Mouse (Mus musculus) spleen, adult 2 months (tissue): ENCODE results near the gene Ldlr.

ENCODE experiments used
- CTCF ChIP-seq: fragments of 200-500 bp; IDR thresholded peaks from 2 replicates; pipeline ENCODE4 v1.5.1; 2011; ENCODE audit warnings: mild to moderate bottlenecking, inconsistent platforms; ENCODE audit not compliant: insufficient read depth, insufficient read length, insufficient replicate concordance; ENCODE audit errors: extremely low read depth
- POLR2A ChIP-seq: fragments of 200-500 bp; IDR thresholded peaks from 2 replicates; pipeline ENCODE4 v1.6.1; 2011; ENCODE audit warnings: low read depth, low read length, inconsistent platforms

DNA sequence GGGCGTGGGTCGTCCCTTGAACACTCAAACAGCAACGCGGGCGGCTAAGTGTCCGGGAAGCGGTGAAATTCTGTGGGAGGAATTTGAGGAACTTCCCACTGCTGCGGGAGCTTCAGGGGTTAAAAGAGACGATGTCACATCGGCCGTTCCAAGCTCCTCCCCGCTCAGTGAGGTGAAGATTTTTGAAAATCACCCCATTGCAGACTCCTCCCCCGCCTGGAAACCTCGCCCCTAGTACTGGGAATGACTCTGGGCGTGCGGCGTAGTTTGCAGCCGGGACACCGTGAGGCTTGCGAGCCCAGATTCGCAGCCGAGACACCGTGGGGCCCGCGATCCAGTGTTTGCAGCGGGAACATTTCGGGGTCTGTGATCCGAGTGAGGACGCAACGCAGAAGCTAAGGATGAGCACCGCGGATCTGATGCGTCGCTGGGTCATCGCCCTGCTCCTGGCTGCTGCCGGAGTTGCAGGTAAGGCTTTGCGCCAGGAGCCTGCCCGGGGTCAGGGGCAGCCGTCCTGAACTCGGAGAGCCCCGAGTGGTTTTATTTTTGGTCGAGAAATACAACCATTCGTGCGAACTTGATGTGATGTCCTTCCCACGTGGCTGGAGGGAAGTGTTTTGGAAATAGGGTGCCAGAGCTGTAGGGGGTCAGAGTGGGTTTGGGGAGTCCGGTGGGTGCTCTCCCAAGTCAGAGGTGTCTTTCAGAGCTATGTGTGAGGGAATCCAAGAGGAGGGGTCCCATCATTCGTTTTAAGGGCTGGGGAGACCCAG lies at the start of gene Ldlr:
- TF ChIP-seq POLR2A = peak; percentile 10; the same call in 1 of the 2 replicates
- TF ChIP-seq CTCF = no peak
